Mouse (Mus musculus) heart, postnatal 25 days (tissue): ENCODE measurements around the gene Slc17a9. TPM values are rescaled to one million over a fixed set of nuclear protein-coding genes. Genes with fewer than 3 reads are reported as not detected.

ENCODE experiments used
- DNase-seq: peaks from one replicate; pipeline ENCODE4 v3.0.0; 2022; ENCODE audit warnings: low spot score
- intact Hi-C: fragments of 180-260 bp; cut with DNase I; formaldehyde crosslinking; loops from one replicate; pipeline ENCODE4 v1.15.1; 2025
- total RNA-seq, 2 experiments: library from RNA; stranded (reverse); gene quantifications; 2 replicates each; pipeline ENCODE4 v1.2.3; 2021

Gene Slc17a9
- total RNA-seq, 2 experiments from 2014 or later: 0.39 TPM; not detected in 1

- no peak for DNase-seq
- intact Hi-C loops: loop anchor here (10.0 kb wide), 1 partner anchor 273 kb away; no protein-coding TSS in a partner anchor
Measured at GRCm38 (mm10) chr2:180791674-180792073, 66.6 kb downstream of the Slc17a9 start.

Other genes with a start within 250 kb of the Slc17a9 start
- not detected for gene Ntsr1, start 225.3 kb upstream of the Slc17a9 start, total RNA-seq
- 10 to 100 TPM; 14.4 to 14.6 TPM for gene Mrgbp, start 144.0 kb upstream of the Slc17a9 start, total RNA-seq
- 10 to 100 TPM; 33.0 to 34.3 TPM for gene Ogfr, start 136.0 kb upstream of the Slc17a9 start, total RNA-seq
- gene Col9a3, start 127.5 kb upstream of the Slc17a9 start, total RNA-seq: under 1 TPM; 0.14 to 0.62 TPM
- under 1 TPM in 1 of 2 experiments, not detected in 1; 0.17 TPM for gene Tcfl5, start 82.6 kb upstream of the Slc17a9 start, total RNA-seq
- 10 to 100 TPM; 27.2 to 31.4 TPM for gene Dido1, start 15.3 kb upstream of the Slc17a9 start, total RNA-seq
- 10 to 100 TPM; 62.9 to 64.3 TPM for gene Gid8, start 15.1 kb upstream of the Slc17a9 start, total RNA-seq
- gene Bhlhe23, start 51.6 kb downstream of the Slc17a9 start, total RNA-seq: not detected
- gene Ythdf1, start 195.7 kb downstream of the Slc17a9 start, total RNA-seq: 10 to 100 TPM; 35.6 to 35.7 TPM
- not detected for gene Birc7, start 203.8 kb downstream of the Slc17a9 start, total RNA-seq
- 10 to 100 TPM in 1 of 2 experiments, 1 to 10 TPM in 1; 8.0 to 11.4 TPM for gene Nkain4, start 229.4 kb downstream of the Slc17a9 start, total RNA-seq
- 10 to 100 TPM; 32.5 to 33.2 TPM for gene Arfgap1, start 242.0 kb downstream of the Slc17a9 start, total RNA-seq